Mouse (Mus musculus): ENCODE results near the gene Aff1.

DNA sequence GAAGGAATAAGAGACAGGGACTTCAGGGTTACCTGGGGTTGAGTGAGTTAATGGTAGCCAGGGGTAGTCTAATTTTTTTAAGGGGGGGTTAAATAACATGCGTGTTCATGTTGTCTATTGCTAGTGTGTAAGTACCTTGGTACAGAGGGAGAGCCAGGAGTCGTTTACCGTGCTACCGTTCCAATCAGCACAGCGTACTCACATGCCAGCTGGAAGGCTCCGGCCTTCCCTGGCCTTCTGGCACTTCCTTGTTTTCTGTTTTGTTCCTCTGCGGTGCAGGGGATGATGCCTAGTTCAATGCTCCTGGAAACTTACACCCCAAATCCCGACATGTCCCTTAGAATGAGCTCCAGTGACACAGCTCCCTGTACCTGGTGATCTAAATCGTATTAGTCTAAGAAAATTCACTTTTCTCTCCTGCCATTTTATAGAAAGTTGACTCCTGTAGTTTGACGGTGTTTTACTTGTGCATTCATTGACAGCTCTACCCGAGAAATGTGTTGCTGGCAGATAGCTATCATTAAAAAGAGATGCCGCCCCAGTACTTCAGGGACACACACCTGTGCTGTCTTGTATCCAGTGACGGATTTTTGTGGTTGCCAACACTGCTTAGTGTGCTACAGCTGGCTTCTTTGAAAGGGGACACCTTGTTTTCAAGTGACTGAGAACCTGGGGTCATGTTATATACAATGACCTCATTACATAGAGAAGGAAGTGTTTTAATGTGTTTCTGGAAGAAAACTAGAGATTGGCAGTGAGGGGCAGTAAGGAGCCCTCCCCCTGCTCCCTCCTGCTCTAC, 129.5 kb downstream of the Aff1 start:
- no peak for TF ChIP-seq POLR2A (IDR thresholded peaks at IDR 0.05; ENCODE audit: insufficient read depth, low read length)
- TF ChIP-seq CTCF (IDR thresholded peaks at IDR 0.05; ENCODE audit: low read depth, low read length), result no peak
